Mouse (Mus musculus): ENCODE data around the gene Plk1. TPM values are rescaled to one million over a fixed set of nuclear protein-coding genes. Genes with fewer than 3 reads are reported as not detected.
A peak's percentile ranks its signal among the peaks of the same experiment; 100 is the strongest.

The Plk1 gene
- polyA plus RNA-seq, 1 experiment = 71.8 TPM

DNA sequence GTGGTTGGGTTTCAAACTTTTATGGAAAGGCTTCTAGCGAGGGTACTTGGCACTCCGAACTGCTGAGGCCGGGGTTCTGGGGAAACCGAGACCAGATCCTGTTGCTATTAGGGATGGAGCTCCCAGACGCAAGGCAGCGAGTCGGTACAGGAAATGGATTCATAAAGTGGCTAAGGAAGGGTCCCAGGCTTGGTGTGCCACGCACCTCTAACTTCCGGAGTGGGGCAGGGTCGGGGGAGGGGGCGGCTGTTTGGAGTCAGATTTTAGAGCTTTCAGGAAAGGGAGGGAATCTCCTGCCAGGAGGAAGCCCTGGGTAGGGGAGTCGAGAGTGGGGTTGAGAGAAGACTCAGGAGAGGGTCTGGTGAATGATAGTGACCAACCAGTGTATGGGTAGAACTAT, 798 bp downstream of the Plk1 start:
- H3K4me3 ChIP-seq (ENCODE audit: control insufficient read depth, insufficient read depth, low read length) = peak overlapping the region; percentile 81
- H3K36me3 ChIP-seq (ENCODE audit: control insufficient read depth, insufficient read depth, low read length) = peaks cover 7% of the 10 kb centered on the region
- WGBS = 2% methylated on average over 12 of the region's 12 CpGs
- H3K27me3 ChIP-seq (ENCODE audit: control insufficient read depth, insufficient read depth, low read length) = no peaks in the 10 kb centered on the region
- peaks cover 31% of the 10 kb centered on the region for H3K4me1 ChIP-seq (replicated peaks; ENCODE audit: control insufficient read depth, insufficient read depth, low read length)
- H3K27ac ChIP-seq (ENCODE audit: control insufficient read depth, insufficient read depth, low read length) = peak overlapping the region; percentile 3; the same call in 1 of the 2 replicates
- no peak for TF ChIP-seq CTCF (IDR thresholded peaks at IDR 0.05; ENCODE audit: borderline replicate concordance, control insufficient read depth, extremely low read depth, insufficient read depth, low read length, poor library complexity)
- TF ChIP-seq POLR2A (IDR thresholded peaks at IDR 0.05; ENCODE audit: control insufficient read depth, extremely low read depth, insufficient read depth, low read length, poor library complexity) = no peak
- peak; percentile 15 for DNase-seq

DNA sequence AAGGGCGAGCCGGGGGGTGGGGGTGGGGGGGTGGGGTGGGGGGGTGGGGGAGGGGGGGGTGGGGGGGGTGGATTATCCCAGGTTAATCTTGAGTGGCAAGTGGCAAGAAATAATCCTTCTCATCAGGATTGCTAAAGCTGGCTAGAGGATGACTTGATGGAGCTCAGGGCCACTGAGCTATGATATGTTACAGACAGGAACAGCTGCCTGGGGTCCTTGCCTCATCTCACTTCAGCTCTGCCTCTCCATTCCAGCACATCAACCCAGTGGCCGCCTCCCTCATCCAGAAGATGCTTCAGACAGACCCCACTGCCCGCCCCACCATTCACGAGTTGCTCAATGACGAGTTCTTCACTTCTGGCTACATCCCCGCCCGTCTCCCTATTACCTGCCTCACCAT, 4.5 kb downstream of the Plk1 start:
- Histone ChIP-seq H3K4me3 (ENCODE audit: control insufficient read depth, insufficient read depth, low read length) (no peak overlapping the region), H3K27me3 (ENCODE audit: control insufficient read depth, insufficient read depth, low read length) (no peaks in the 10 kb centered on the region), H3K4me1 (replicated peaks; ENCODE audit: control insufficient read depth, insufficient read depth, low read length) (peaks cover 20% of the 10 kb centered on the region), H3K27ac (ENCODE audit: control insufficient read depth, insufficient read depth, low read length) (no peak overlapping the region), H3K36me3 (ENCODE audit: control insufficient read depth, insufficient read depth, low read length) (peaks cover 34% of the 10 kb centered on the region)
- TF ChIP-seq POLR2A (IDR thresholded peaks at IDR 0.05; ENCODE audit: control insufficient read depth, extremely low read depth, insufficient read depth, low read length, poor library complexity) (no peak), CTCF (IDR thresholded peaks at IDR 0.05; ENCODE audit: borderline replicate concordance, control insufficient read depth, extremely low read depth, insufficient read depth, low read length, poor library complexity) (no peak)
- DNase-seq = no peak
- 97% methylated on average over 8 of the region's 8 CpGs for WGBS

DNA sequence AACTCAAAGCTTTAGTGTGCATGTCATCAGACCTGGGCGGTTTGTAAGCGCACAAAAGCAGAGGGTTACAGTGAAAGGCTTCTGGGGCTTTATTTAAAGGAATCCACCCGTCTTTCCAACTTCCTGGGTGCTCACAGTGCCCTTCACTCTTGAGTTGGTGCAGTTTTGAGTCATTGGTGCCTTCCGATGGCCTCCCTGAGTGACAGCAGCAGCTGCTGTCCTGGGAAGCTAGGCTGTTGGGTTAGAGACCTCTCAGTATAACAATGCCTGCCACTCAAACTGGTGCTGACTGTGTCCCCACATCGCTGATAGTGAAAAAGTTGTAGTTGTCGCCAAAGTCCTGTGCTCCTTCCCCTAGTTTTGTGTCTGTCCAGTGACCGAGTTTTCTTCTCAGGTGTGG, 8.0 kb downstream of the Plk1 start:
- DNase-seq = no peak
- WGBS = 96% methylated on average over 7 of the region's 7 CpGs
- no peak for TF ChIP-seq CTCF (IDR thresholded peaks at IDR 0.05; ENCODE audit: borderline replicate concordance, control insufficient read depth, extremely low read depth, insufficient read depth, low read length, poor library complexity)
- no peak for TF ChIP-seq POLR2A (IDR thresholded peaks at IDR 0.05; ENCODE audit: control insufficient read depth, extremely low read depth, insufficient read depth, low read length, poor library complexity)
- H3K4me3 ChIP-seq (ENCODE audit: control insufficient read depth, insufficient read depth, low read length) = no peak overlapping the region
- no peaks in the 10 kb centered on the region for H3K27me3 ChIP-seq (ENCODE audit: control insufficient read depth, insufficient read depth, low read length)
- no peak overlapping the region for H3K27ac ChIP-seq (ENCODE audit: control insufficient read depth, insufficient read depth, low read length)
- no peaks in the 10 kb centered on the region for H3K4me1 ChIP-seq (replicated peaks; ENCODE audit: control insufficient read depth, insufficient read depth, low read length)
- H3K36me3 ChIP-seq (ENCODE audit: control insufficient read depth, insufficient read depth, low read length) = peaks cover 48% of the 10 kb centered on the region

DNA sequence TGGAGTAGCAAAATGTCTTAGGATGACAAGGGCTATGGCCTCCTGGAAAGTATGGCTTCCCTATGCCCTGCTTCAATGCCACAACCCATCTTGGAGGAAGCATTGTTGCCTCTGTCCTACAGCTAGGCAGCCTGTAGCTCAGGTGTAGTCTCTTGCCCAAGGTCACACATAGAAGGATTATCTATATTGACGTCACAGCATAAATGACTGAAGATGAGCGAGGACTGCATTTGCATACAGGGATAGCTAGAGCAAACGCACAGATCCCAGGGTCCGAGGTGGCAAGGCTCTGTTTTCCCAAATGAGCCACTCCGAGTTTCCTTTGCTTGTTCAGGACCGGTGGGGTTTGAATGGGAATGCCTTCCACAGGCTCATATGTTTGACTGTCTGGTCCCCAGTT, 11.5 kb downstream of the Plk1 start:
- WGBS = 97% methylated on average over 6 of the region's 6 CpGs
- DNase-seq = no peak
- TF ChIP-seq POLR2A (IDR thresholded peaks at IDR 0.05; ENCODE audit: control insufficient read depth, extremely low read depth, insufficient read depth, low read length, poor library complexity) = no peak
- no peak for TF ChIP-seq CTCF (IDR thresholded peaks at IDR 0.05; ENCODE audit: borderline replicate concordance, control insufficient read depth, extremely low read depth, insufficient read depth, low read length, poor library complexity)

DNA sequence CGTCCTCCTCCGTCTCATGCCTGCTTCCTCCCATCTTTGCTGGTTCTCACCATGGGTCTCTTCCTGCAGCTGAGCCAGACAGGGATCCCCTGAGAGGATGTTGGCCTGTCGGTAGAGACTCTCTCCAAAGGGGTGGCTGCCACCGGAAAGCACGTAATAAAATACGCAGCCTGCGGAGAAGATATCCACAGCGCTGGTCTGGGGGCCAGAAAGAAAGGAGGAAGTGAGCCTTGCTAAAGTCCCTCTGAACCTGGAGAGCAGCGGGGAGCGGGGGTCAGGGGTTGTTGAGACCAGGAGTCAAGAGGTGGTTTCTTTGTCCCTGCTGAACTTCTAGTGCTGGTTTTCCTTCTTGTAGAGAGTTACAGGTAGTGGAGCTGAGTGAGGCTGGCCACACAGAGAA, 12.4 kb downstream of the Plk1 start:
- TF ChIP-seq POLR2A (IDR thresholded peaks at IDR 0.05; ENCODE audit: control insufficient read depth, extremely low read depth, insufficient read depth, low read length, poor library complexity) (no peak), CTCF (IDR thresholded peaks at IDR 0.05; ENCODE audit: borderline replicate concordance, control insufficient read depth, extremely low read depth, insufficient read depth, low read length, poor library complexity) (no peak)
- no peak overlapping the region for H3K4me3 ChIP-seq (ENCODE audit: control insufficient read depth, insufficient read depth, low read length)
- H3K27ac ChIP-seq (ENCODE audit: control insufficient read depth, insufficient read depth, low read length) = no peak overlapping the region
- no peaks in the 10 kb centered on the region for H3K4me1 ChIP-seq (replicated peaks; ENCODE audit: control insufficient read depth, insufficient read depth, low read length)
- DNase-seq = no peak
- 64% methylated on average over 10 of the region's 10 CpGs for WGBS
- no peaks in the 10 kb centered on the region for H3K27me3 ChIP-seq (ENCODE audit: control insufficient read depth, insufficient read depth, low read length)
- peaks cover 30% of the 10 kb centered on the region for H3K36me3 ChIP-seq (ENCODE audit: control insufficient read depth, insufficient read depth, low read length)

More for the DNA sequence above, 11.5 kb downstream of the Plk1 start:
- Histone ChIP-seq H3K4me1 (replicated peaks; ENCODE audit: control insufficient read depth, insufficient read depth, low read length) (no peaks in the 10 kb centered on the region), H3K4me3 (ENCODE audit: control insufficient read depth, insufficient read depth, low read length) (no peak overlapping the region), H3K27me3 (ENCODE audit: control insufficient read depth, insufficient read depth, low read length) (no peaks in the 10 kb centered on the region), H3K27ac (ENCODE audit: control insufficient read depth, insufficient read depth, low read length) (no peak overlapping the region), H3K36me3 (ENCODE audit: control insufficient read depth, insufficient read depth, low read length) (peaks cover 36% of the 10 kb centered on the region)

DNA sequence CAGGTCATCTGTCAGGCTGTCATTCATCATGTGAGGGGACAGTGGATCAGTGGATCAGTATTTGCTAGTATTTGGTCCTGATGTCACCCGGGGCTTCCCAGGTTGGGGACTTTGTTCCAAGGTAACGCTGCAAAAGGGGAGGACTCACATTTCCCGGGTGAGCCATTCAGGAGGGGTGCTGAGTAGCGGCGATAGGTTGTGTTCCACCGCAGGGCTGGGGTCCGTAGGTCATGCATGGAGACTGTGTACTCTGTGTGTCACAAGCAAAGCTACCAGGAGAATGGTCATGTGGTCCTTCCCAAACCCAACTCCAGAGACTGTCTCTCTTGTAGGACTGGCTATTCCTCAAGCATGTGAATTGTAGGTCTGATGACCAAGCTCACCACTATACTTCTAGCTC, 21.5 kb downstream of the Plk1 start:
- no peaks in the 10 kb centered on the region for H3K4me1 ChIP-seq (replicated peaks; ENCODE audit: control insufficient read depth, insufficient read depth, low read length)
- no peaks in the 10 kb centered on the region for H3K36me3 ChIP-seq (ENCODE audit: control insufficient read depth, insufficient read depth, low read length)
- no peak for TF ChIP-seq POLR2A (IDR thresholded peaks at IDR 0.05; ENCODE audit: control insufficient read depth, extremely low read depth, insufficient read depth, low read length, poor library complexity)
- TF ChIP-seq CTCF (IDR thresholded peaks at IDR 0.05; ENCODE audit: borderline replicate concordance, control insufficient read depth, extremely low read depth, insufficient read depth, low read length, poor library complexity) = no peak
- no peak overlapping the region for H3K27ac ChIP-seq (ENCODE audit: control insufficient read depth, insufficient read depth, low read length)
- DNase-seq = no peak
- no peak overlapping the region for H3K4me3 ChIP-seq (ENCODE audit: control insufficient read depth, insufficient read depth, low read length)
- WGBS = 91% methylated on average over 7 of the region's 7 CpGs
- no peaks in the 10 kb centered on the region for H3K27me3 ChIP-seq (ENCODE audit: control insufficient read depth, insufficient read depth, low read length)

DNA sequence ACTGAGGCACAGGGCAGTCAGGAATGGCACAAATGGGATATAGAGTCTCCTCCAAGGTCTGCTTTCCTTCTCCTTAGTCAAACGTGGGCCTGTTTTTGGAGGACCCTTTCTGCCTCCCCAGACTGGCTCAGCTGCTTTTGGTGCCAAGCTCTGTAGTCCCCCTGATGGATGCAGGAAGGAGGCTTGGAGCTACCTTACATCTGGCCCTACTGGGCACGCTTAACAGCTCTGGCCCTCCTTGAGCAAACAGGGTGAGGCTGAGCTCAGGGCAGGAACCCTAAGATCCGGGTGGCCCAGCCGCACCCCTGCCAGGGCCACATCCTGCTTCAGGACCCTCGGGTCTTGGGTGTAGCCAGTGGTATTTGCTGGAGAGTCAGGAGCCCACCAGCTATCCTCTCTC, 25.3 kb downstream of the Plk1 start:
- DNase-seq = no peak
- Histone ChIP-seq H3K27me3 (ENCODE audit: control insufficient read depth, insufficient read depth, low read length) (no peaks in the 10 kb centered on the region), H3K27ac (ENCODE audit: control insufficient read depth, insufficient read depth, low read length) (no peak overlapping the region), H3K36me3 (ENCODE audit: control insufficient read depth, insufficient read depth, low read length) (no peaks in the 10 kb centered on the region), H3K4me1 (replicated peaks; ENCODE audit: control insufficient read depth, insufficient read depth, low read length) (no peaks in the 10 kb centered on the region), H3K4me3 (ENCODE audit: control insufficient read depth, insufficient read depth, low read length) (no peak overlapping the region)
- 67% methylated on average over 5 of the region's 5 CpGs for WGBS
- no peak for TF ChIP-seq POLR2A (IDR thresholded peaks at IDR 0.05; ENCODE audit: control insufficient read depth, extremely low read depth, insufficient read depth, low read length, poor library complexity)
- TF ChIP-seq CTCF (IDR thresholded peaks at IDR 0.05; ENCODE audit: borderline replicate concordance, control insufficient read depth, extremely low read depth, insufficient read depth, low read length, poor library complexity) = no peak
